Mouse (Mus musculus) heart, embryonic 13.5 days (tissue): ENCODE measurements around the gene Gna14. TPM values are rescaled to one million over a fixed set of nuclear protein-coding genes. Genes with fewer than 3 reads are reported as not detected.

ENCODE experiments used
- ATAC-seq: fragments of 200-750 bp; cut with Nextera tagmentation; 2 replicates; pipeline ENCODE4 v1.8.0; 2017; ENCODE audit warnings: moderate TSS enrichment; ENCODE audit not compliant: insufficient number of reproducible peaks, low FRiP score, low TSS enrichment; ENCODE audit errors: extremely low read depth
- H3K27ac ChIP-seq: fragments of 300-500 bp; sonication (generic); replicated peaks from 2 replicates; pipeline ENCODE4 v1.5.1; 2015; ENCODE audit warnings: moderate library complexity, mild to moderate bottlenecking, inconsistent platforms
- H3K27me3 ChIP-seq: fragments of 300-500 bp; sonication (generic); replicated peaks from 2 replicates; pipeline ENCODE4 v1.6.1; 2015; ENCODE audit warnings: mild to moderate bottlenecking, inconsistent platforms
- H3K36me3 ChIP-seq: fragments of 300-500 bp; sonication (generic); 2 replicates; pipeline ENCODE4 v1.6.1; 2015; ENCODE audit warnings: mild to moderate bottlenecking, inconsistent platforms
- H3K4me1 ChIP-seq: fragments of 300-500 bp; sonication (generic); 2 replicates; pipeline ENCODE4 v1.6.1; 2015; ENCODE audit warnings: inconsistent platforms
- H3K4me2 ChIP-seq: fragments of 300-500 bp; sonication (generic); 2 replicates; pipeline ENCODE4 v1.6.1; 2015; ENCODE audit warnings: inconsistent platforms, mild to moderate bottlenecking, moderate library complexity
- H3K4me3 ChIP-seq: fragments of 300-500 bp; sonication (generic); 2 replicates; pipeline ENCODE4 v1.5.1; 2015; ENCODE audit warnings: moderate library complexity, mild to moderate bottlenecking, inconsistent platforms
- H3K9ac ChIP-seq: fragments of 300-500 bp; sonication (generic); 2 replicates; pipeline ENCODE4 v1.6.1; 2015; ENCODE audit warnings: inconsistent platforms, mild to moderate bottlenecking, moderate library complexity
- H3K9me3 ChIP-seq: fragments of 300-500 bp; sonication (generic); 2 replicates; pipeline ENCODE4 v1.6.1; 2016; ENCODE audit warnings: inconsistent platforms
- WGBS: fragments of 180-500 bp; shearing (Covaris S2); methylation state at CpG from one replicate; pipeline ENCODE4 v1.1.7; 2015; ENCODE audit warnings: mixed read lengths; 5-methylcytosine and 5-hydroxymethylcytosine counted together
- polyA plus RNA-seq: library from polyadenylated mRNA; unstranded; fragments of >200 nt; fragmentation: Nextera tagmentation; extraction: Ambion mirVana; gene quantifications from 2 replicates; pipeline ENCODE4 v1.2.1, GENCODE M21; 2015

Gna14 gene
- polyA plus RNA-seq, 1 experiment from 2014 or later: 1.6 TPM

DNA sequence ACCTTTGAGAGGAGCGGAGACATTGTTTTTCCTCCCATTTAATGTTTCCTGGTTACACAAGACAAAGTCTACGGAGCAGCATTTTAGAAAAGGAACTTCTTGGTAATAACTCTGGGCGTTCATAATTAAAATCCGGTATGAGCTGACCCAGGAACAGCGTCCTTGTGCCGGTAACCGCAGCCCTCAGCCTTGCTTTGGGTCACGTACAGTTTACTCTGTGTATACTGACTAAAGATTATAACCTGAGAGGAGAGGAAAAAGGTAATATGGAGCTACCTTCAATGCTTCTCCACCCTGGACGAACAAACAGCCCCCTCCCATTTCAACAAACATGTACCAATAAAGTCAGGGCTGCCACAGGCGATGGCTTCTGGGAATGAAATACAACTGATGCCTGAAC, 48.7 kb downstream of the Gna14 start:
- Histone ChIP-seq H3K9ac (no peak overlapping the region), H3K27ac (no peak overlapping the region), H3K27me3 (no peaks in the 10 kb centered on the region), H3K4me3 (no peak overlapping the region), H3K4me1 (no peaks in the 10 kb centered on the region), H3K4me2 (no peak overlapping the region), H3K36me3 (no peaks in the 10 kb centered on the region), H3K9me3 (no peaks in the 10 kb centered on the region)
- WGBS: 87% methylated on average over 10 of the region's 10 CpGs
- ATAC-seq: no peak

DNA sequence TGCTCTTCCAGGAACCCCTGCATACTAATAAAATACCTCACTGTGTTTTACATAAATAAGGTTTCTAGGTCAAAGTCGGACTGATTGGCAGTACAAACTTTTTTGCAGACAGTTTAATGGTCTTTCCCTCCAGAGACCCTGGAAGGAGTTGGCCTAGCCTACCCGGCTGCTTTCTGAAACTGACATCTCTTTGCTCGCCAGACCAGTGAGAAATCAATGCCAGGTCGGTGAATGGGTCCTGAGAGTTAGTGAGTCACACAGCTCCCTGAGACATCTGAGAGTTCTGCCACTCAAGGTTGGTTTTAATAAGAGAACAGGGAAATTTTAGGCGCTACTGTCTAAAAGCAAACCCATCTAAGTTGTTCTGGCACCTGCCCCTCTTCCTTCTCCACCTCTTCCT, 49.1 kb downstream of the Gna14 start:
- Histone ChIP-seq H3K27ac (no peak overlapping the region), H3K9me3 (no peaks in the 10 kb centered on the region), H3K4me3 (no peak overlapping the region), H3K4me1 (no peaks in the 10 kb centered on the region), H3K9ac (no peak overlapping the region), H3K4me2 (no peak overlapping the region), H3K36me3 (no peaks in the 10 kb centered on the region), H3K27me3 (no peaks in the 10 kb centered on the region)
- no peak for ATAC-seq
- 73% methylated on average over 5 of the region's 5 CpGs for WGBS

DNA sequence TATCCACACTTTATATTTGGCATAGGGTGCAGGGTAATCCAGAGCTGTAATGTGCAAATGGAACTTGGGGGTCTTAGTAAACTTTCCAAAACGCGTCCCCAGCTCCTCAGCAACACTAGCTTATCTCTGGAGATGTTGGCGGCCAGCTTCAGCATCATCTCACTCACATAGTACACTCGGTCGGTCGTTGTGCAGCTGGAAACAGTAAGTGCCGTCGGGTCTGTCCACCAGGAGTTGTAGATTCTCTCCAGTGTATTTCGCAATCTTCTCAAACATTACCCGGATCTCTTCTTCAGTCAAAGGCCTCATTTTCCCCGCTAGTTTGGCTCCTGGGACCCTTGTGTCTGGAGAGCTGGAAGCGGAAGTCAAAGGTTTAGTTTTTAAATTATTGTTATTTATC, 55.2 kb downstream of the Gna14 start:
- no peak overlapping the region for H3K4me2 ChIP-seq
- no peak overlapping the region for H3K4me3 ChIP-seq
- no peaks in the 10 kb centered on the region for H3K36me3 ChIP-seq
- 57% methylated on average over 12 of the region's 12 CpGs for WGBS
- no peaks in the 10 kb centered on the region for H3K9me3 ChIP-seq
- no peak overlapping the region for H3K9ac ChIP-seq
- ATAC-seq: no peak
- no peaks in the 10 kb centered on the region for H3K27me3 ChIP-seq
- no peak overlapping the region for H3K27ac ChIP-seq
- H3K4me1 ChIP-seq: no peaks in the 10 kb centered on the region

DNA sequence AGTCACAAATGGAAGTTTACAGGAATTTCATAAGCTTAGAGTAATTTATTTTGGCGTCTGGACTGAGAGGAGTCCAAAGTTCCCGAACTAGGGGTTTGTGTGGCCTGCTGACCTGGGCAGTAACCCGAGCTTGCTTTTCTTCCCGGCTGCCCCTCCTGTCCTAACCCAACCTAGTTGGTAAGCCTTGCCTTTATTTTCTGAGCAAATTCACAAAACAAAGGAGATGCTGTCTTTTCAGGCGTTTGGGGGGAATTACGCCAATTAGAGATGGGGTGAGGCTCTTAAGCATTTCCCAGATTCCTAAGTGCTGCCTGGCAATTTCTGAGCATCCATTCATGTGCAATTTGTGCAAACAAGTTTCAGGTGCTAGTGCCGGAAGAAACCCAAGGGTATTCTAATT, 55.9 kb downstream of the Gna14 start:
- no peak for ATAC-seq
- no peaks in the 10 kb centered on the region for H3K9me3 ChIP-seq
- H3K4me2 ChIP-seq: no peak overlapping the region
- no peak overlapping the region for H3K9ac ChIP-seq
- H3K27me3 ChIP-seq: no peaks in the 10 kb centered on the region
- no peaks in the 10 kb centered on the region for H3K4me1 ChIP-seq
- no peak overlapping the region for H3K27ac ChIP-seq
- no peak overlapping the region for H3K4me3 ChIP-seq
- WGBS: 59% methylated on average over 7 of the region's 7 CpGs
- H3K36me3 ChIP-seq: no peaks in the 10 kb centered on the region

DNA sequence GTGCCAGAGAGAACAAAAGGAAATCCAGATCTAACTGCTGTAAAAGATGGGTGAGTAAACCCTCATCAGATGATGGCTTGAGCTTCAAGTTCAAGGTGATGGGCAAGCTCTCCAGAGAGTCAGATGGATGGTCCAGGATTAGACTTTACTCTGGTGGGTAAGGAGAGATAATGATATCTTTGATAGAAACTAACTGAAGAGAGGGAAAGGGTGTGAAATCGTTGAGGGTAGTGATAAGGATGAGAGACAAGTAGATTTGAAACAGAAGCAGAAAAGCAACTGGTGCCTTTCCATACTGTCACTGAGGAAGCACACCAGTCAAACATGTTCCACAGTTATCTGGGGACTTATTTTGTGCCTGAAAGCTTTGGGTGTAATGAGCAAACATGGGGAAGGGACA, 56.9 kb downstream of the Gna14 start:
- H3K9ac ChIP-seq: no peak overlapping the region
- H3K4me2 ChIP-seq: no peak overlapping the region
- H3K27me3 ChIP-seq: no peaks in the 10 kb centered on the region
- H3K27ac ChIP-seq: no peak overlapping the region
- ATAC-seq: no peak
- no peaks in the 10 kb centered on the region for H3K36me3 ChIP-seq
- H3K4me1 ChIP-seq: no peaks in the 10 kb centered on the region
- 43% methylated on average over 1 of the region's 1 CpGs for WGBS
- no peak overlapping the region for H3K4me3 ChIP-seq
- H3K9me3 ChIP-seq: no peaks in the 10 kb centered on the region

DNA sequence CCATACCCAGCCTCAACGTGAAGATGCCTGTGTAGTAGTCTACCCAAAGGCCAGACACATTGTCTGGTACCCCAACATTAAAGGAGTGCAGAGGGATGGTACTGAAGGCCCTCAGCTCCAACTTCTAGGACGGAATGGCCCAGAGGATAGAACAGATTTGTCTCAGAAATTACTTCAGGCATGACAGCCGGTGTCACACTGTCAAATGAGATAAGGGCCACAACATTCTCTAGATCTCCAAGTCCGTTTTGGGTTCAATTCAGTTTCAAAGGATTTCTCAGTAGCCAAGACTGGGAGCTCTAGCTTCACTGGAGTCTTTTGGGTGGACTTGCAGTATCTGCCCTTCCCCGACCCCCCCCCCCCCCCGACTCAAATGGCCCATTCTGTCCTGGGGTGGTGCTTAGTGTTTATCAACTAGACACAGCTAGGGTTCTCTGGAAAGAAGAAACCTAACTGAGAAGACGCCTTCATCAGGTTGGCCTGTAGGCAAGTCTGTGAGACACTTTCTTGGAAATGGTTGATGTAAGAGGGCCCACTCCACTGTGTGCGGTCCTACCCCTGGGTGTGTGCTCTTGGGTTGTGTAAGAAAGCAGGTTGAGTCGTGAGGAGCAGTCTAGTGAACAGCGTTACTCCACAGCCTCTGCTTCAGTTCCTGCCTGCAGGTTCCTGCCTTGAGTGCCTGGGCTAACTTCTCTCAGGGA, 59.4 kb downstream of the Gna14 start:
- H3K9me3 ChIP-seq: no peaks in the 10 kb centered on the region
- WGBS: 76% methylated on average over 10 of the region's 10 CpGs
- no peak for ATAC-seq
- no peaks in the 10 kb centered on the region for H3K4me1 ChIP-seq
- no peaks in the 10 kb centered on the region for H3K27me3 ChIP-seq
- H3K36me3 ChIP-seq: no peaks in the 10 kb centered on the region
- no peak overlapping the region for H3K9ac ChIP-seq
- no peak overlapping the region for H3K4me2 ChIP-seq
- H3K27ac ChIP-seq: no peak overlapping the region
- H3K4me3 ChIP-seq: no peak overlapping the region

DNA sequence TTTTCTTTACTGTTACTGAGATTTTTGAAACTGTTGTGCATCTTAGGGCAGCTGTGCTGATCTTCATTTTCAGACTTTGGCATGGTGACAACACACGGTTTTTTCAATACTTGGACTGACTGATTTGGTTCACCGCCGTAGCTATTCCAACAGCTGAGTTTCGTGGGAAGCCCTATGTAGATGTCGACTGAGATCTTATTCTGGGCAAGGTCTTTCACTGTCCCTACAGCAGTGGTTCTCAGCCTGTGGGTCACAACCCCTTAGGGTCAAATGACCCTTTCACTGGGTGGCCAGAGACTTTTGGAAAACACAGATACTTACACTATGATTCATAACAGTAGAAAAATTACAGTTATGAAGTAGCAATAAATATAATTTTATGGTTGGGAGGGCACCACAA, 60.5 kb downstream of the Gna14 start:
- 74% methylated on average over 5 of the region's 5 CpGs for WGBS
- Histone ChIP-seq H3K9me3 (no peaks in the 10 kb centered on the region), H3K4me1 (no peaks in the 10 kb centered on the region), H3K4me3 (no peak overlapping the region), H3K27me3 (no peaks in the 10 kb centered on the region), H3K36me3 (no peaks in the 10 kb centered on the region), H3K27ac (no peak overlapping the region), H3K4me2 (no peak overlapping the region), H3K9ac (no peak overlapping the region)
- ATAC-seq: no peak

DNA sequence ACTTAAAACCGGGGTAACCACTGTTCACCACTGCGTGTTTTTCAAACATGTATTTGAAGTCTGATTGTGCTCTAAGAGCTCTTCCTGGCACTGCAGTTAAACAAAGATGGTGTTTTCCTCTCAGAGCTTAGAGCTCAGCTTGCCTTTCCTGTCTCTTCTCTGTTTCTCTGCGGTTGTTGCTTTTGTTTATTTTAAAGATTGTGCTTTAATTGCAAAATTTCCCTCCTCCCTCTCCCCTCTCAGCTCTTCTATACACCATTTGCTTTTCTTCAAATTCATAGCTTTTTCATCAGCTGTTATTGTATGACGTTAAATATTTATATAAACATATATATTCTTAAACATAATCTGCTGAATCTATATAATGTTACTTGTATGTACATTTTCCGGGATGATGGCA, 66.5 kb downstream of the Gna14 start:
- no peak overlapping the region for H3K4me3 ChIP-seq
- 51% methylated on average over 5 of the region's 5 CpGs for WGBS
- no peaks in the 10 kb centered on the region for H3K9me3 ChIP-seq
- H3K27me3 ChIP-seq: no peaks in the 10 kb centered on the region
- H3K36me3 ChIP-seq: no peaks in the 10 kb centered on the region
- H3K4me1 ChIP-seq: peaks cover 6% of the 10 kb centered on the region
- ATAC-seq: no peak
- H3K27ac ChIP-seq: no peak overlapping the region
- no peak overlapping the region for H3K4me2 ChIP-seq
- H3K9ac ChIP-seq: no peak overlapping the region

DNA sequence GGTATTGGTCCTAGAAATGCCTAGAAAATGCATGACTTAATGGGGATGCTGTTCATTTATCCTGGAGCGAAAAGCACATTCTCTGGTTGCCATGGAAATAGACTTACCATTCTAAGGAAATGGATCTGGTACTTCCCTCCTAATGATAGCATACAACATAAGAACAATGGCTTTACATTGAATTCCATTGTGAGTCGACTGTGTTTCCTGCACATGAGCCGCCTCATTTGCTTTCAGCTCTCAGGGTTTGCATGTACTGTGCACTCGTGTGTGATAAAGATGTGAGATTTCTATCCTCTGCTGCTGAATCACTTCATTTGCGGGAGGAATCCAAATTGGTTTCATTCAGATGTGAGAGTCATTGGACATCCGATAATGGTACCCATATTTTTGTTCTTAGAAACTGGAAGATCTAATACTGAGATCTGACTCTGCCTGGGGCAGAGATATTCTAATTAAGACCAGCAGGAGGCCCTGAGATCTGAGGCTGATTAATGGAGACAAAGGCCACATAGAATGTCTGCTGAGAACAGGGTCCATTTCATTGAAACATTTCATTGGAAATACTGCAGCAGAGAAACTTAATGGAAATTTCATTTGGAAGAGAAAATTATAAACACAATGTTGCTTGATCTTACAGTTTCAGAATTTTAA, 71.3 kb downstream of the Gna14 start:
- no peaks in the 10 kb centered on the region for H3K27me3 ChIP-seq
- ATAC-seq: no peak
- no peak overlapping the region for H3K4me2 ChIP-seq
- H3K27ac ChIP-seq: no peak overlapping the region
- H3K4me3 ChIP-seq: no peak overlapping the region
- H3K9ac ChIP-seq: no peak overlapping the region
- no peaks in the 10 kb centered on the region for H3K9me3 ChIP-seq
- 65% methylated on average over 6 of the region's 6 CpGs for WGBS
- peaks cover 24% of the 10 kb centered on the region for H3K4me1 ChIP-seq
- no peaks in the 10 kb centered on the region for H3K36me3 ChIP-seq

DNA sequence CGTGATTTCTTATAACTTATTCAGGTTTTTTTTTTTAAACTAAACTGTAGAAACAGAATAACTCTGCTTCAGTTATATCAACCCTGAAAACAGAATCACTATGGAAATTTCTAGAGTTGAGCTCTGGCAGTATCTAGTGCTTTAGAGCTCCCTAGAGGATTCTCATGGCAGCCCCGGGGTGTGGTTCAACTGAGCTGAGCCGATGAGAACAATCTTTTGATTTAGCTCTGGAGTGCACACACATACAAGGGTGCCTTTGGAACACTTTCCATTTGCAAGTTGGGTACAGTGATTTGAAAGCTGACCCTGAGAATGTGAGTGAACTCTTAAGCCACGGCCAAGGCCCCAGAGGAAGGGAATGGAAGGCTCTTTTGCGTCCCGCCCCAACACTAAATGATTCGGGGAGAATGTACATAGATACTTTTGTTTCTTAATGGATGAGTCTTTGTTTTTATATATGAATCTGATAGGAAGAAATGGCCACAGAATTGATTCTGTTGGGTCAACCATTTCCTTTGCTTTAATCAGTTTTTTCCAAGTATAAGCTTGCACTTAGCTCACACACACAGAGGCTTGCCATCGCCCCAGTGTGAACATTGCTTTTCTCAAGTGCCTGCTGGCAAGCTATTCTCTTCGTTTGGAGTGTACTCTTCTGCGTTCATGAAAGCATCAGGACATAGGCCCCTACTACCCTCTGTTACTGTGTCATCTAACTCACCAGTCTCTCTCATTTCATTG, 75.0 kb downstream of the Gna14 start:
- Histone ChIP-seq H3K27ac (no peak overlapping the region), H3K4me3 (no peak overlapping the region), H3K27me3 (no peaks in the 10 kb centered on the region), H3K9me3 (no peaks in the 10 kb centered on the region), H3K4me2 (no peak overlapping the region), H3K36me3 (no peaks in the 10 kb centered on the region), H3K9ac (no peak overlapping the region), H3K4me1 (peaks cover 18% of the 10 kb centered on the region)
- WGBS: 75% methylated on average over 10 of the region's 10 CpGs
- ATAC-seq: no peak

DNA sequence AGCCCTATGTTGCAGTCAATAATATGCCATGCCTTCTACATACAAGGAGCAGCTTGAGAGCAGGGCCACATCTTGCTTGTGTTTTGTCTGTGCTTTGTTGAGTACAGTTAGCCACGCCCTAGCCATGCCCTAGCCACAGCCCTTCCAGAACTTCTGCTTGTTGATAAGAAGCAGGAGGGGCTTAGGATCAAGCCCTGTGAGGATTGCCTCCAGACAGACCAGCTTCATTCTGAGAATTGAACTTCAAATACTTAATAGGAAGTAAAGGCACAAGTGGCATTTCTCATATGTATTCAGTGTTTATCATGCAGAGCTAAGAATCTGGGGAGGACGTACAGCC, 75.5 kb downstream of the Gna14 start:
- H3K27ac ChIP-seq: no peak overlapping the region
- 51% methylated on average over 2 of the region's 2 CpGs for WGBS

DNA sequence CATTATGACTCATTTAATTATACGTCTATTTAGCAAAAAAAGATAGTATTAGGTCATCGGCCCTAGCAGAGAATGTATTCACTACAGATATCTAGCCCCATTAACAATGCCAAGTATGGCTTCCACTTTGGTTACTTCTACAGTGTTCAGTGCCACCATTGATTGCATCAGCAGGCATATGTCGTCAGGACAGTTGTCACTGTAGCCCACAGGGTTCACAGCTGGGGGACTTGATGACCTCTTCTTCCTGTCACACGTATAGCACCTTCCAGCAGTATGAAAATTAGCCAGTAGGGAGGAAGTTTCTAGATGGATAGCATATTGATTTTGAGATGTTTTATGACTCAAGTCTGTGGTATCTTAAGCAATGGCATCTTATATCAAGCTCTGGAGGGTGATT, 78.6 kb downstream of the Gna14 start:
- no peak for ATAC-seq
- H3K27ac ChIP-seq: no peak overlapping the region
- WGBS: 72% methylated on average over 4 of the region's 4 CpGs
- H3K9ac ChIP-seq: no peak overlapping the region
- peaks cover 18% of the 10 kb centered on the region for H3K4me1 ChIP-seq
- H3K36me3 ChIP-seq: no peaks in the 10 kb centered on the region
- H3K4me2 ChIP-seq: no peak overlapping the region
- H3K27me3 ChIP-seq: no peaks in the 10 kb centered on the region
- H3K4me3 ChIP-seq: no peak overlapping the region
- H3K9me3 ChIP-seq: no peaks in the 10 kb centered on the region

More for the DNA sequence above, 75.5 kb downstream of the Gna14 start:
- H3K4me2 ChIP-seq: no peak overlapping the region
- no peaks in the 10 kb centered on the region for H3K9me3 ChIP-seq
- no peaks in the 10 kb centered on the region for H3K36me3 ChIP-seq
- no peak for ATAC-seq
- no peaks in the 10 kb centered on the region for H3K27me3 ChIP-seq
- H3K4me1 ChIP-seq: peaks cover 18% of the 10 kb centered on the region
- no peak overlapping the region for H3K4me3 ChIP-seq
- H3K9ac ChIP-seq: no peak overlapping the region
